Mouse (Mus musculus): ENCODE measurements around the gene Anxa9. TPM values are rescaled to one million over a fixed set of nuclear protein-coding genes. Genes with fewer than 3 reads are reported as not detected.

Anxa9 gene
- polyA plus RNA-seq, 1 experiment from 2014 or later: 0.94 TPM

- Histone ChIP-seq H3K4me1 (peaks cover 21% of the 10 kb centered on the region), H3K36me3 (0 out of 2 replicates have a peak, but pooled peaks cover under 1% of the 10 kb centered on the region), H3K9ac (peak within 1 kb of the TSS; percentile 86), H3K4me2 (replicated peaks) (peak within 1 kb of the TSS; percentile 72), H3K4me3 (peak within 1 kb of the TSS; percentile 74), H3K27me3 (replicated peaks) (no peaks in the 10 kb centered on the region), H3K27ac (peak within 1 kb of the TSS; percentile 90), H3K9me3 (no peaks in the 10 kb centered on the region)
- 1% methylated on average over 53 of the region's 53 CpGs for WGBS
- peak; percentile 90 for ATAC-seq (ENCODE audit: low FRiP score, low read depth)
Observed at GRCm38 (mm10) chr3:95281216-95282126, 25.5 kb downstream of the Anxa9 start, which contains the start of the genes Mindy1 and Prune1. Mindy1 (plus strand) TSS chr3:95281345. Prune1 (minus strand) TSS chr3:95282076.

GRCm38 (mm10) chr3:95280747-95281146 lies 26.2 kb downstream of the Anxa9 start:
- 44% methylated on average over 8 of the region's 8 CpGs for whole genome bisulfite sequencing
- H3K27ac ChIP-seq: no peak overlapping the region

GRCm38 (mm10) chr3:95277149-95277551 lies 29.8 kb downstream of the Anxa9 start:
- ATAC-seq (ENCODE audit: low FRiP score, low read depth): no peak
- H3K27ac ChIP-seq: no peak overlapping the region
- 94% methylated on average over 1 of the region's 1 CpGs for WGBS
- H3K4me3 ChIP-seq: no peak overlapping the region
- no peak overlapping the region for H3K9ac ChIP-seq
- peaks cover 4% of the 10 kb centered on the region; the same call in 1 of the 2 replicates for H3K4me1 ChIP-seq
- no peak overlapping the region for H3K4me2 ChIP-seq (replicated peaks)
- H3K36me3 ChIP-seq: 0 out of 2 replicates have a peak, but pooled peaks cover 3% of the 10 kb centered on the region
- no peaks in the 10 kb centered on the region for H3K9me3 ChIP-seq
- H3K27me3 ChIP-seq (replicated peaks): no peaks in the 10 kb centered on the region

More at GRCm38 (mm10) chr3:95280747-95281146, 26.2 kb downstream of the Anxa9 start:
- ATAC-seq (ENCODE audit: low FRiP score, low read depth): no peak
- Histone ChIP-seq H3K9me3 (no peaks in the 10 kb centered on the region), H3K4me1 (peaks cover 21% of the 10 kb centered on the region), H3K36me3 (no peaks in the 10 kb centered on the region), H3K4me3 (peak overlapping the region; percentile 74), H3K9ac (peak overlapping the region; percentile 75), H3K4me2 (replicated peaks) (peak overlapping the region; percentile 72), H3K27me3 (replicated peaks) (no peaks in the 10 kb centered on the region)

- Histone ChIP-seq H3K27me3 (replicated peaks) (no peaks in the 10 kb centered on the region), H3K9ac (no peak overlapping the region), H3K4me2 (replicated peaks) (no peak overlapping the region), H3K4me3 (no peak overlapping the region), H3K36me3 (0 out of 2 replicates have a peak, but pooled peaks cover 3% of the 10 kb centered on the region), H3K4me1 (peaks cover 4% of the 10 kb centered on the region; the same call in 1 of the 2 replicates), H3K9me3 (no peaks in the 10 kb centered on the region), H3K27ac (no peak overlapping the region)
- ATAC-seq (ENCODE audit: low FRiP score, low read depth): no peak
- WGBS: 81% methylated on average over 5 of the region's 5 CpGs
Observed at GRCm38 (mm10) chr3:95276428-95276934, 30.5 kb downstream of the Anxa9 start.

GRCm38 (mm10) chr3:95275161-95275560 lies 31.8 kb downstream of the Anxa9 start:
- H3K9ac ChIP-seq: no peak overlapping the region
- H3K4me2 ChIP-seq (replicated peaks): no peak overlapping the region
- ATAC-seq (ENCODE audit: low FRiP score, low read depth): no peak
- H3K27me3 ChIP-seq (replicated peaks): no peaks in the 10 kb centered on the region
- no peaks in the 10 kb centered on the region for H3K4me1 ChIP-seq
- 85% methylated on average over 6 of the region's 6 CpGs for WGBS
- H3K9me3 ChIP-seq: no peaks in the 10 kb centered on the region
- 0 out of 2 replicates have a peak, but pooled peaks cover 3% of the 10 kb centered on the region for H3K36me3 ChIP-seq
- H3K27ac ChIP-seq: no peak overlapping the region
- no peak overlapping the region for H3K4me3 ChIP-seq

GRCm38 (mm10) chr3:95274453-95274852 lies 32.5 kb downstream of the Anxa9 start:
- H3K4me1 ChIP-seq: no peaks in the 10 kb centered on the region
- 94% methylated on average over 4 of the region's 4 CpGs for WGBS
- ATAC-seq (ENCODE audit: low FRiP score, low read depth): no peak

GRCm38 (mm10) chr3:95273471-95273870 lies 33.5 kb downstream of the Anxa9 start:
- Histone ChIP-seq H3K36me3 (peaks cover 11% of the 10 kb centered on the region; the same call in 1 of the 2 replicates), H3K27ac (no peak overlapping the region), H3K4me3 (no peak overlapping the region), H3K9ac (no peak overlapping the region), H3K9me3 (no peaks in the 10 kb centered on the region), H3K27me3 (replicated peaks) (no peaks in the 10 kb centered on the region), H3K4me2 (replicated peaks) (no peak overlapping the region), H3K4me1 (no peaks in the 10 kb centered on the region)
- WGBS: 98% methylated on average over 5 of the region's 5 CpGs
- ATAC-seq (ENCODE audit: low FRiP score, low read depth): no peak

More at GRCm38 (mm10) chr3:95274453-95274852, 32.5 kb downstream of the Anxa9 start:
- Histone ChIP-seq H3K9ac (no peak overlapping the region), H3K9me3 (no peaks in the 10 kb centered on the region), H3K4me3 (no peak overlapping the region), H3K4me2 (replicated peaks) (no peak overlapping the region), H3K27ac (no peak overlapping the region), H3K27me3 (replicated peaks) (no peaks in the 10 kb centered on the region), H3K36me3 (0 out of 2 replicates have a peak, but pooled peaks cover 3% of the 10 kb centered on the region)

- Histone ChIP-seq H3K4me3 (no peak overlapping the region), H3K4me2 (replicated peaks) (no peak overlapping the region), H3K9me3 (no peaks in the 10 kb centered on the region), H3K27me3 (replicated peaks) (no peaks in the 10 kb centered on the region), H3K4me1 (no peaks in the 10 kb centered on the region), H3K27ac (no peak overlapping the region), H3K9ac (no peak overlapping the region), H3K36me3 (peaks cover 30% of the 10 kb centered on the region)
- ATAC-seq (ENCODE audit: low FRiP score, low read depth): no peak
- WGBS: 85% methylated on average over 12 of the region's 12 CpGs
Observed at GRCm38 (mm10) chr3:95270766-95271364, 36.1 kb downstream of the Anxa9 start.

- Histone ChIP-seq H3K9me3 (no peaks in the 10 kb centered on the region), H3K4me1 (no peaks in the 10 kb centered on the region), H3K36me3 (peaks cover 33% of the 10 kb centered on the region), H3K4me2 (replicated peaks) (no peak overlapping the region), H3K27me3 (replicated peaks) (no peaks in the 10 kb centered on the region), H3K4me3 (no peak overlapping the region), H3K9ac (0 out of 2 replicates have a peak overlapping the region, but pooled peaks have one; percentile 21), H3K27ac (no peak overlapping the region)
- no peak for ATAC-seq (ENCODE audit: low FRiP score, low read depth)
- 87% methylated on average over 5 of the region's 5 CpGs for WGBS
Observed at GRCm38 (mm10) chr3:95269789-95270188, 37.2 kb downstream of the Anxa9 start.

GRCm38 (mm10) chr3:95267855-95268254 lies 39.1 kb downstream of the Anxa9 start:
- Histone ChIP-seq H3K27ac (no peak overlapping the region), H3K27me3 (replicated peaks) (no peaks in the 10 kb centered on the region), H3K4me1 (no peaks in the 10 kb centered on the region), H3K9me3 (no peaks in the 10 kb centered on the region), H3K36me3 (peaks cover 41% of the 10 kb centered on the region), H3K4me2 (replicated peaks) (no peak overlapping the region), H3K9ac (no peak overlapping the region), H3K4me3 (no peak overlapping the region)
- no peak for ATAC-seq (ENCODE audit: low FRiP score, low read depth)

- H3K9me3 ChIP-seq: no peaks in the 10 kb centered on the region
- H3K36me3 ChIP-seq: peaks cover 57% of the 10 kb centered on the region
- H3K4me3 ChIP-seq: no peak overlapping the region
- no peaks in the 10 kb centered on the region for H3K27me3 ChIP-seq (replicated peaks)
- ATAC-seq (ENCODE audit: low FRiP score, low read depth): no peak
- 95% methylated on average over 3 of the region's 3 CpGs for WGBS
- no peaks in the 10 kb centered on the region for H3K4me1 ChIP-seq
- no peak overlapping the region for H3K4me2 ChIP-seq (replicated peaks)
- no peak overlapping the region for H3K27ac ChIP-seq
- H3K9ac ChIP-seq: no peak overlapping the region
Observed at GRCm38 (mm10) chr3:95266052-95266451, 40.9 kb downstream of the Anxa9 start.

GRCm38 (mm10) chr3:95264724-95265123 lies 42.3 kb downstream of the Anxa9 start:
- H3K9me3 ChIP-seq: no peaks in the 10 kb centered on the region
- WGBS: 95% methylated on average over 1 of the region's 1 CpGs
- H3K27ac ChIP-seq: no peak overlapping the region
- no peak overlapping the region for H3K9ac ChIP-seq
- H3K27me3 ChIP-seq (replicated peaks): no peaks in the 10 kb centered on the region
- no peak overlapping the region for H3K4me3 ChIP-seq
- H3K36me3 ChIP-seq: peaks cover 66% of the 10 kb centered on the region
- no peaks in the 10 kb centered on the region for H3K4me1 ChIP-seq
- no peak overlapping the region for H3K4me2 ChIP-seq (replicated peaks)
- no peak for ATAC-seq (ENCODE audit: low FRiP score, low read depth)
